Mouse (Mus musculus) testis, adult 2 months (tissue): ENCODE data around the gene Slc27a3.

Experiments
- CTCF ChIP-seq: fragments of 200-500 bp; IDR thresholded peaks from 2 replicates; pipeline ENCODE4 v1.5.1; 2012; ENCODE audit warnings: low read depth, mild to moderate bottlenecking, inconsistent platforms, low read length, moderate library complexity; ENCODE audit not compliant: control insufficient read depth, insufficient read depth, insufficient replicate concordance
- POLR2A ChIP-seq: fragments of 200-500 bp; IDR thresholded peaks from 2 replicates; pipeline ENCODE4 v1.6.1; 2012; ENCODE audit warnings: low read depth, mild to moderate bottlenecking, inconsistent platforms, low read length, moderate library complexity; ENCODE audit not compliant: control insufficient read depth

GRCm38 (mm10) chr3:90391941-90392340, 2.2 kb upstream of the Slc27a3 start:
- TF ChIP-seq CTCF (no peak), POLR2A (no peak)
